Mouse (Mus musculus): ENCODE results near the gene Faf2. TPM values are rescaled to one million over a fixed set of nuclear protein-coding genes. Genes with fewer than 3 reads are reported as not detected.

The Faf2 gene
- 64.6 and 70.2 TPM in 2 replicates for polyA plus RNA-seq (2015; fragmentation: Nextera tagmentation; extraction: Ambion mirVana)

- peak within 1 kb of the TSS; percentile 75 for H3K4me3 ChIP-seq
- no peaks in the 10 kb centered on the region for H3K27me3 ChIP-seq (replicated peaks)
- no peaks in the 10 kb centered on the region for H3K36me3 ChIP-seq (replicated peaks)
- peak; percentile 98 for ATAC-seq (replicated peaks)
- H3K4me2 ChIP-seq, result peak within 1 kb of the TSS; percentile 77
- H3K9ac ChIP-seq, result peak within 1 kb of the TSS; percentile 85
- WGBS, result 10% methylated on average over 44 of the region's 44 CpGs
- H3K27ac ChIP-seq, result peak within 1 kb of the TSS; percentile 87
- H3K9me3 ChIP-seq, result no peaks in the 10 kb centered on the region
- H3K4me1 ChIP-seq, result peaks cover 23% of the 10 kb centered on the region
These were observed at the start of gene Faf2 for GRCm38 (mm10) chr13:54621155-54621932. Gene Faf2 (plus strand): TSS chr13:54621784.

GRCm38 (mm10) chr13:54572621-54573020 lies 49.0 kb upstream of the Faf2 start:
- Histone ChIP-seq H3K4me2 (no peak overlapping the region), H3K4me3 (no peak overlapping the region), H3K4me1 (peaks cover 24% of the 10 kb centered on the region), H3K9me3 (no peaks in the 10 kb centered on the region), H3K27me3 (replicated peaks) (peaks cover 4% of the 10 kb centered on the region; the same call in 1 of the 2 replicates), H3K36me3 (replicated peaks) (0 out of 2 replicates have a peak, but pooled peaks cover 5% of the 10 kb centered on the region), H3K27ac (no peak overlapping the region), H3K9ac (no peak overlapping the region)
- WGBS, result 81% methylated on average over 4 of the region's 4 CpGs
- no peak for ATAC-seq (replicated peaks)

- H3K9ac ChIP-seq, result peak within 1 kb of the TSS; percentile 96
- peaks cover 8% of the 10 kb centered on the region; the same call in 1 of the 2 replicates for H3K36me3 ChIP-seq (replicated peaks)
- peaks cover 29% of the 10 kb centered on the region for H3K4me1 ChIP-seq
- peak; percentile 94 for ATAC-seq (replicated peaks)
- no peaks in the 10 kb centered on the region for H3K9me3 ChIP-seq
- H3K4me3 ChIP-seq, result peak within 1 kb of the TSS; percentile 92
- H3K4me2 ChIP-seq, result peak within 1 kb of the TSS; percentile 69
- under 1% methylated on average over 55 of the region's 55 CpGs for WGBS
- peak within 1 kb of the TSS; percentile 82 for H3K27ac ChIP-seq
- H3K27me3 ChIP-seq (replicated peaks), result peaks cover 4% of the 10 kb centered on the region; the same call in 1 of the 2 replicates
These were observed 46.6 kb upstream of the Faf2 start, which contains the start of gene Arl10 for GRCm38 (mm10) chr13:54574854-54575481. Gene Arl10 (plus strand): TSS chr13:54575015.

- Histone ChIP-seq H3K27ac (peak overlapping the region; percentile 82), H3K27me3 (replicated peaks) (peaks cover 4% of the 10 kb centered on the region; the same call in 1 of the 2 replicates), H3K4me3 (peak overlapping the region; percentile 92), H3K4me1 (peaks cover 29% of the 10 kb centered on the region), H3K36me3 (replicated peaks) (peaks cover 13% of the 10 kb centered on the region), H3K4me2 (peak overlapping the region; percentile 69), H3K9ac (peak overlapping the region; percentile 96), H3K9me3 (no peaks in the 10 kb centered on the region)
- 4% methylated on average over 19 of the region's 19 CpGs for WGBS
- 0 out of 2 replicates have a peak, but pooled peaks have one; percentile 13 for ATAC-seq (replicated peaks)
These were observed 46.1 kb upstream of the Faf2 start for GRCm38 (mm10) chr13:54575489-54575888.

GRCm38 (mm10) chr13:54577652-54578507 lies 43.7 kb upstream of the Faf2 start:
- WGBS, result 87% methylated on average over 21 of the region's 21 CpGs
- H3K4me1 ChIP-seq, result peaks cover 29% of the 10 kb centered on the region
- ATAC-seq (replicated peaks), result no peak
- H3K36me3 ChIP-seq (replicated peaks), result peaks cover 19% of the 10 kb centered on the region
- H3K9ac ChIP-seq, result no peak overlapping the region
- H3K4me2 ChIP-seq, result no peak overlapping the region
- H3K27ac ChIP-seq, result 0 out of 2 replicates have a peak overlapping the region, but pooled peaks have one; percentile 21
- no peak overlapping the region for H3K4me3 ChIP-seq
- no peaks in the 10 kb centered on the region for H3K9me3 ChIP-seq
- H3K27me3 ChIP-seq (replicated peaks), result peaks cover 4% of the 10 kb centered on the region; the same call in 1 of the 2 replicates

- no peak overlapping the region for H3K4me2 ChIP-seq
- peaks cover 17% of the 10 kb centered on the region for H3K4me1 ChIP-seq
- no peak overlapping the region for H3K9ac ChIP-seq
- H3K4me3 ChIP-seq, result no peak overlapping the region
- no peaks in the 10 kb centered on the region for H3K27me3 ChIP-seq (replicated peaks)
- no peak overlapping the region for H3K27ac ChIP-seq
- 81% methylated on average over 2 of the region's 2 CpGs for WGBS
- ATAC-seq (replicated peaks), result no peak
- H3K36me3 ChIP-seq (replicated peaks), result peaks cover 32% of the 10 kb centered on the region
- no peaks in the 10 kb centered on the region for H3K9me3 ChIP-seq
These were observed 40.2 kb upstream of the Faf2 start for GRCm38 (mm10) chr13:54581385-54581784.

- no peak for ATAC-seq (replicated peaks)
- H3K9me3 ChIP-seq, result no peaks in the 10 kb centered on the region
- peaks cover 32% of the 10 kb centered on the region for H3K36me3 ChIP-seq (replicated peaks)
- H3K9ac ChIP-seq, result no peak overlapping the region
- H3K4me1 ChIP-seq, result peaks cover 10% of the 10 kb centered on the region
- no peak overlapping the region for H3K4me2 ChIP-seq
- WGBS, result 68% methylated on average over 10 of the region's 10 CpGs
- H3K27ac ChIP-seq, result no peak overlapping the region
- H3K4me3 ChIP-seq, result no peak overlapping the region
- no peaks in the 10 kb centered on the region for H3K27me3 ChIP-seq (replicated peaks)
These were observed 39.5 kb upstream of the Faf2 start for GRCm38 (mm10) chr13:54582126-54582525.

- peaks cover 4% of the 10 kb centered on the region for H3K4me1 ChIP-seq
- no peak overlapping the region for H3K27ac ChIP-seq
- no peak for ATAC-seq (replicated peaks)
- H3K9ac ChIP-seq, result no peak overlapping the region
- H3K9me3 ChIP-seq, result no peaks in the 10 kb centered on the region
- no peak overlapping the region for H3K4me2 ChIP-seq
- WGBS, result 89% methylated on average over 5 of the region's 5 CpGs
- H3K4me3 ChIP-seq, result no peak overlapping the region
- H3K36me3 ChIP-seq (replicated peaks), result peaks cover 36% of the 10 kb centered on the region
- no peaks in the 10 kb centered on the region for H3K27me3 ChIP-seq (replicated peaks)
These were observed 38.7 kb upstream of the Faf2 start for GRCm38 (mm10) chr13:54582860-54583259.

GRCm38 (mm10) chr13:54585831-54586230 lies 35.8 kb upstream of the Faf2 start:
- H3K27ac ChIP-seq, result no peak overlapping the region
- no peak overlapping the region for H3K9ac ChIP-seq
- 90% methylated on average over 11 of the region's 11 CpGs for WGBS
- H3K9me3 ChIP-seq, result no peaks in the 10 kb centered on the region
- H3K4me2 ChIP-seq, result no peak overlapping the region
- H3K4me1 ChIP-seq, result peaks cover 14% of the 10 kb centered on the region
- peaks cover 25% of the 10 kb centered on the region for H3K36me3 ChIP-seq (replicated peaks)
- no peak overlapping the region for H3K4me3 ChIP-seq
- no peak for ATAC-seq (replicated peaks)
- no peaks in the 10 kb centered on the region for H3K27me3 ChIP-seq (replicated peaks)

GRCm38 (mm10) chr13:54589414-54589995 lies 32.1 kb upstream of the Faf2 start:
- ATAC-seq (replicated peaks), result no peak
- Histone ChIP-seq H3K4me1 (peaks cover 30% of the 10 kb centered on the region), H3K27ac (peak overlapping the region; percentile 93; the same call in 1 of the 2 replicates), H3K9ac (peak overlapping the region; percentile 55), H3K27me3 (replicated peaks) (no peaks in the 10 kb centered on the region), H3K36me3 (replicated peaks) (peaks cover 17% of the 10 kb centered on the region; the same call in 1 of the 2 replicates), H3K9me3 (no peaks in the 10 kb centered on the region), H3K4me2 (peak overlapping the region; percentile 67), H3K4me3 (peak overlapping the region; percentile 86)
- WGBS, result 2% methylated on average over 24 of the region's 24 CpGs

Measured in midbrain, embryonic 15.5 days (tissue).